Mouse (Mus musculus): ENCODE measurements around the gene Trnau1ap. TPM values are rescaled to one million over a fixed set of nuclear protein-coding genes. Genes with fewer than 3 reads are reported as not detected.

Trnau1ap gene
- polyA plus RNA-seq, 1 experiment from 2014 or later: 26.9 TPM

- Histone ChIP-seq H3K9me3 (replicated peaks; ENCODE audit: control insufficient read depth, low read length) (no peaks in the 10 kb centered on the region), H3K4me3 (ENCODE audit: low read depth, low read length) (peak overlapping the region; percentile 72), H3K9ac (ENCODE audit: low read depth, low read length) (peak overlapping the region; percentile 78), H3K27ac (ENCODE audit: low read length) (peak overlapping the region; percentile 85), H3K27me3 (ENCODE audit: control insufficient read depth, insufficient read depth, low read depth, low read length) (no peaks in the 10 kb centered on the region), H3K36me3 (ENCODE audit: control insufficient read depth, insufficient read depth) (peaks cover 22% of the 10 kb centered on the region), H3K4me2 (ENCODE audit: low read depth, low read length) (peak overlapping the region; percentile 93), H3K4me1 (ENCODE audit: control insufficient read depth, low read depth, low read length) (peaks cover 20% of the 10 kb centered on the region)
- no peak for ATAC-seq (ENCODE audit: low read depth)
- 51% methylated on average over 14 of the region's 14 CpGs for WGBS (ENCODE audit: insufficient replicate concordance)
Observed at GRCm38 (mm10) chr4:132328391-132328982, 851 bp downstream of the Trnau1ap start.

GRCm38 (mm10) chr4:132326481-132326880 is 2.9 kb downstream of the Trnau1ap start:
- H3K4me3 ChIP-seq (ENCODE audit: low read depth, low read length): no peak overlapping the region
- no peak for ATAC-seq (ENCODE audit: low read depth)
- no peak overlapping the region for H3K27ac ChIP-seq (ENCODE audit: low read length)
- no peak overlapping the region for H3K4me2 ChIP-seq (ENCODE audit: low read depth, low read length)
- peaks cover 20% of the 10 kb centered on the region for H3K4me1 ChIP-seq (ENCODE audit: control insufficient read depth, low read depth, low read length)
- no peaks in the 10 kb centered on the region for H3K27me3 ChIP-seq (ENCODE audit: control insufficient read depth, insufficient read depth, low read depth, low read length)
- WGBS (ENCODE audit: insufficient replicate concordance): 61% methylated on average over 5 of the region's 5 CpGs
- no peak overlapping the region for H3K9ac ChIP-seq (ENCODE audit: low read depth, low read length)
- H3K9me3 ChIP-seq (replicated peaks; ENCODE audit: control insufficient read depth, low read length): no peaks in the 10 kb centered on the region
- peaks cover 6% of the 10 kb centered on the region for H3K36me3 ChIP-seq (ENCODE audit: control insufficient read depth, insufficient read depth)

- no peak overlapping the region for H3K4me3 ChIP-seq (ENCODE audit: low read depth, low read length)
- ATAC-seq (ENCODE audit: low read depth): no peak
- no peak overlapping the region for H3K27ac ChIP-seq (ENCODE audit: low read length)
- 79% methylated on average over 8 of the region's 8 CpGs for WGBS (ENCODE audit: insufficient replicate concordance)
- no peaks in the 10 kb centered on the region for H3K4me1 ChIP-seq (ENCODE audit: control insufficient read depth, low read depth, low read length)
- no peak overlapping the region for H3K4me2 ChIP-seq (ENCODE audit: low read depth, low read length)
- no peaks in the 10 kb centered on the region for H3K27me3 ChIP-seq (ENCODE audit: control insufficient read depth, insufficient read depth, low read depth, low read length)
- H3K9me3 ChIP-seq (replicated peaks; ENCODE audit: control insufficient read depth, low read length): no peaks in the 10 kb centered on the region
- peaks cover 8% of the 10 kb centered on the region for H3K36me3 ChIP-seq (ENCODE audit: control insufficient read depth, insufficient read depth)
- H3K9ac ChIP-seq (ENCODE audit: low read depth, low read length): no peak overlapping the region
Observed at GRCm38 (mm10) chr4:132315711-132316110, 13.6 kb downstream of the Trnau1ap start.

GRCm38 (mm10) chr4:132312627-132313026 is 16.7 kb downstream of the Trnau1ap start:
- no peaks in the 10 kb centered on the region for H3K9me3 ChIP-seq (replicated peaks; ENCODE audit: control insufficient read depth, low read length)
- ATAC-seq (ENCODE audit: low read depth): no peak
- H3K27me3 ChIP-seq (ENCODE audit: control insufficient read depth, insufficient read depth, low read depth, low read length): no peaks in the 10 kb centered on the region
- no peak overlapping the region for H3K9ac ChIP-seq (ENCODE audit: low read depth, low read length)
- peaks cover 12% of the 10 kb centered on the region for H3K36me3 ChIP-seq (ENCODE audit: control insufficient read depth, insufficient read depth)
- H3K4me3 ChIP-seq (ENCODE audit: low read depth, low read length): no peak overlapping the region
- H3K4me1 ChIP-seq (ENCODE audit: control insufficient read depth, low read depth, low read length): peaks cover 12% of the 10 kb centered on the region
- WGBS (ENCODE audit: insufficient replicate concordance): 73% methylated on average over 5 of the region's 5 CpGs
- H3K4me2 ChIP-seq (ENCODE audit: low read depth, low read length): no peak overlapping the region
- no peak overlapping the region for H3K27ac ChIP-seq (ENCODE audit: low read length)

GRCm38 (mm10) chr4:132311801-132312200 is 17.5 kb downstream of the Trnau1ap start:
- Histone ChIP-seq H3K4me1 (ENCODE audit: control insufficient read depth, low read depth, low read length) (peaks cover 12% of the 10 kb centered on the region), H3K4me3 (ENCODE audit: low read depth, low read length) (no peak overlapping the region), H3K27ac (ENCODE audit: low read length) (no peak overlapping the region), H3K4me2 (ENCODE audit: low read depth, low read length) (no peak overlapping the region), H3K9ac (ENCODE audit: low read depth, low read length) (no peak overlapping the region), H3K9me3 (replicated peaks; ENCODE audit: control insufficient read depth, low read length) (no peaks in the 10 kb centered on the region), H3K36me3 (ENCODE audit: control insufficient read depth, insufficient read depth) (peaks cover 12% of the 10 kb centered on the region), H3K27me3 (ENCODE audit: control insufficient read depth, insufficient read depth, low read depth, low read length) (no peaks in the 10 kb centered on the region)
- no peak for ATAC-seq (ENCODE audit: low read depth)
- WGBS (ENCODE audit: insufficient replicate concordance): 41% methylated on average over 3 of the region's 3 CpGs

GRCm38 (mm10) chr4:132311209-132311608 is 18.1 kb downstream of the Trnau1ap start:
- ATAC-seq (ENCODE audit: low read depth): no peak
- 23% methylated on average over 1 of the region's 1 CpGs for WGBS (ENCODE audit: insufficient replicate concordance)
- H3K4me2 ChIP-seq (ENCODE audit: low read depth, low read length): no peak overlapping the region
- no peak overlapping the region for H3K4me3 ChIP-seq (ENCODE audit: low read depth, low read length)
- no peak overlapping the region for H3K9ac ChIP-seq (ENCODE audit: low read depth, low read length)
- H3K9me3 ChIP-seq (replicated peaks; ENCODE audit: control insufficient read depth, low read length): no peaks in the 10 kb centered on the region
- peaks cover 12% of the 10 kb centered on the region for H3K4me1 ChIP-seq (ENCODE audit: control insufficient read depth, low read depth, low read length)
- no peaks in the 10 kb centered on the region for H3K27me3 ChIP-seq (ENCODE audit: control insufficient read depth, insufficient read depth, low read depth, low read length)
- H3K36me3 ChIP-seq (ENCODE audit: control insufficient read depth, insufficient read depth): peaks cover 12% of the 10 kb centered on the region
- no peak overlapping the region for H3K27ac ChIP-seq (ENCODE audit: low read length)

- 14% methylated on average over 10 of the region's 10 CpGs for WGBS (ENCODE audit: insufficient replicate concordance)
- Histone ChIP-seq H3K27ac (ENCODE audit: low read length) (peak overlapping the region; percentile 81), H3K4me3 (ENCODE audit: low read depth, low read length) (peak overlapping the region; percentile 76), H3K4me1 (ENCODE audit: control insufficient read depth, low read depth, low read length) (peaks cover 21% of the 10 kb centered on the region), H3K9ac (ENCODE audit: low read depth, low read length) (peak overlapping the region; percentile 78), H3K27me3 (ENCODE audit: control insufficient read depth, insufficient read depth, low read depth, low read length) (no peaks in the 10 kb centered on the region), H3K4me2 (ENCODE audit: low read depth, low read length) (peak overlapping the region; percentile 81), H3K9me3 (replicated peaks; ENCODE audit: control insufficient read depth, low read length) (no peaks in the 10 kb centered on the region), H3K36me3 (ENCODE audit: control insufficient read depth, insufficient read depth) (peaks cover 12% of the 10 kb centered on the region)
- ATAC-seq (ENCODE audit: low read depth): no peak; the same call in 1 of the 2 replicates
Observed at GRCm38 (mm10) chr4:132309849-132310472, 19.4 kb downstream of the Trnau1ap start.

DNA sequence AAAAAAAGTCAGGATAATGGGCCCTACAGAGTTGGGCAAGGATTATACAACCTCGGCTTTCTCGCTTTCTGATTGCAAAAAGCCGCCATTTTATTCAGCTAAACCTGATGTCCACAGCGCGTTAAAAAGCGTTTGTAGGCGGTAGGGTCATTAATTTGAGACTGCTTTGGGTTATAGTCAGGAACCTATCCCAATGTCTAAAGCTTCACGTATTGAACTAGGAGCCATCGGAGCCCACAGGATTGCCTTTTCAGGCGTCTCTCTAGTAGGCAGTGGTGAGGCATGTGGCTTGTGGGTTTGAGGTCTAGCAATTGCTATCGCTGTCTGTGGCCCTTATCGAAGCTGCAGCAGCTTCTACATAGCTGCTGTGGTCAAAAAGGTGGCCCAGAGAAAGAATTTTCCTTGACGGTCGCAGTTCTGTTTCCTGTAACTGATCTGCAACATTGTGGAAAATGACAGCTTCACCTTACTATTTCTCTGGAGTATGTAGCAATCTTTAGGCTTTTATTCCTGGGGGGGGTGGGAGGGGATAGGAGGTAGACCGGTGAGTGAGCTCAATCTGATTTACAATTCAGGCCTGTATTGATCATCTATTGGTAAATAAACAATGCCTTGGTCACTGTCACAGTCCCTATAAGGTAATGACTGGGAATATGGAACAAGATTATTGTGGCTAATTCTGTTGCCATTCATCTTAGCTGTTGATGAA is 20.0 kb downstream of the Trnau1ap start:
- peak overlapping the region; percentile 81 for H3K27ac ChIP-seq (ENCODE audit: low read length)
- under 1% methylated on average over 15 of the region's 15 CpGs for WGBS (ENCODE audit: insufficient replicate concordance)
- peak; percentile 31; the same call in 1 of the 2 replicates for ATAC-seq (ENCODE audit: low read depth)

More for the DNA sequence above, 20.0 kb downstream of the Trnau1ap start:
- Histone ChIP-seq H3K36me3 (ENCODE audit: control insufficient read depth, insufficient read depth) (peaks cover 12% of the 10 kb centered on the region), H3K4me1 (ENCODE audit: control insufficient read depth, low read depth, low read length) (peaks cover 21% of the 10 kb centered on the region), H3K4me3 (ENCODE audit: low read depth, low read length) (peak overlapping the region; percentile 76), H3K9ac (ENCODE audit: low read depth, low read length) (peak overlapping the region; percentile 78), H3K4me2 (ENCODE audit: low read depth, low read length) (peak overlapping the region; percentile 81), H3K27me3 (ENCODE audit: control insufficient read depth, insufficient read depth, low read depth, low read length) (no peaks in the 10 kb centered on the region), H3K9me3 (replicated peaks; ENCODE audit: control insufficient read depth, low read length) (no peaks in the 10 kb centered on the region)
